Mouse (Mus musculus) megakaryocyte, embryonic 14.5 days (primary cell): ENCODE data around the gene Tas1r1. TPM values are rescaled to one million over a fixed set of nuclear protein-coding genes. Genes with fewer than 3 reads are reported as not detected.

Experiments used
- H3K27me3 ChIP-seq: replicated peaks from 2 replicates; pipeline ENCODE3; 2012; ENCODE audit warnings: inconsistent platforms
- H3K36me3 ChIP-seq: replicated peaks from 2 replicates; pipeline ENCODE3; 2012; ENCODE audit warnings: low read length, inconsistent platforms, mixed read lengths
- H3K4me1 ChIP-seq: 2 replicates; pipeline ENCODE4 v1.6.1; 2012; ENCODE audit warnings: inconsistent platforms
- H3K4me3 ChIP-seq: replicated peaks from 2 replicates; pipeline ENCODE3; 2012; ENCODE audit warnings: moderate library complexity, mild to moderate bottlenecking, inconsistent platforms
- H3K9me3 ChIP-seq: 2 replicates; pipeline ENCODE4 v1.6.1; 2012; ENCODE audit warnings: inconsistent platforms
- FLI1 ChIP-seq: IDR thresholded peaks from 2 replicates; pipeline ENCODE4 v1.6.1; 2012; ENCODE audit warnings: low read length, inconsistent platforms, mixed read lengths
- GATA1 ChIP-seq: IDR thresholded peaks from 3 replicates; pipeline ENCODE4 v1.6.1; 2012; ENCODE audit warnings: mixed read lengths, low read length, inconsistent platforms, borderline replicate concordance
- polyA plus RNA-seq: library from polyadenylated mRNA; stranded (reverse); fragments of >175 nt; gene quantifications from 2 replicates; pipeline ENCODE4 v1.2.3, GENCODE M21; 2012; ENCODE audit warnings: low replicate concordance; ENCODE audit not compliant: insufficient read depth

The Tas1r1 gene
- polyA plus RNA-seq, 1 experiment = 0.34 TPM

- H3K36me3 ChIP-seq = peaks cover 12% of the 10 kb centered on the region
- no peak overlapping the region for H3K4me3 ChIP-seq
- peaks cover 56% of the 10 kb centered on the region for H3K4me1 ChIP-seq
- TF ChIP-seq GATA1 = no peak
- TF ChIP-seq FLI1 = no peak
- no peaks in the 10 kb centered on the region for H3K9me3 ChIP-seq
- peaks cover 3% of the 10 kb centered on the region for H3K27me3 ChIP-seq
Observed at GRCm38 (mm10) chr4:152006812-152007211, 31.6 kb downstream of the Tas1r1 start.

- TF ChIP-seq GATA1 (no peak), FLI1 (no peak)
- H3K27me3 ChIP-seq = peaks cover 3% of the 10 kb centered on the region
- no peaks in the 10 kb centered on the region for H3K9me3 ChIP-seq
- peaks cover 49% of the 10 kb centered on the region for H3K4me1 ChIP-seq
- H3K36me3 ChIP-seq = peaks cover 5% of the 10 kb centered on the region
- H3K4me3 ChIP-seq = no peak overlapping the region
Observed at GRCm38 (mm10) chr4:152006137-152006536, 32.2 kb downstream of the Tas1r1 start.

GRCm38 (mm10) chr4:152002063-152002462 lies 36.3 kb downstream of the Tas1r1 start:
- peaks cover 1% of the 10 kb centered on the region for H3K27me3 ChIP-seq
- no peaks in the 10 kb centered on the region for H3K36me3 ChIP-seq
- no peaks in the 10 kb centered on the region for H3K9me3 ChIP-seq
- TF ChIP-seq GATA1 = no peak
- TF ChIP-seq FLI1 = no peak
- H3K4me3 ChIP-seq = no peak overlapping the region
- peaks cover 39% of the 10 kb centered on the region for H3K4me1 ChIP-seq

- Histone ChIP-seq H3K27me3 (no peaks in the 10 kb centered on the region), H3K9me3 (no peaks in the 10 kb centered on the region), H3K4me1 (peaks cover 34% of the 10 kb centered on the region), H3K4me3 (no peak overlapping the region), H3K36me3 (no peaks in the 10 kb centered on the region)
- TF ChIP-seq GATA1 (no peak), FLI1 (no peak)
Observed at GRCm38 (mm10) chr4:152001335-152001734, 37.0 kb downstream of the Tas1r1 start.

GRCm38 (mm10) chr4:152000906-152001305 lies 37.5 kb downstream of the Tas1r1 start:
- peaks cover 31% of the 10 kb centered on the region for H3K4me1 ChIP-seq
- H3K27me3 ChIP-seq = no peaks in the 10 kb centered on the region
- no peak overlapping the region for H3K4me3 ChIP-seq
- no peak for TF ChIP-seq FLI1
- no peak for TF ChIP-seq GATA1
- no peaks in the 10 kb centered on the region for H3K9me3 ChIP-seq
- H3K36me3 ChIP-seq = no peaks in the 10 kb centered on the region

- H3K4me1 ChIP-seq = peaks cover 30% of the 10 kb centered on the region
- H3K36me3 ChIP-seq = no peaks in the 10 kb centered on the region
- no peak overlapping the region for H3K4me3 ChIP-seq
- peaks cover 14% of the 10 kb centered on the region for H3K27me3 ChIP-seq
- H3K9me3 ChIP-seq = no peaks in the 10 kb centered on the region
- TF ChIP-seq FLI1 (no peak), GATA1 (no peak)
Observed at GRCm38 (mm10) chr4:151999481-151999880, 38.9 kb downstream of the Tas1r1 start.

GRCm38 (mm10) chr4:151997701-151998100 lies 40.7 kb downstream of the Tas1r1 start:
- Histone ChIP-seq H3K4me3 (peak overlapping the region; percentile 100), H3K4me1 (peaks cover 42% of the 10 kb centered on the region), H3K27me3 (peaks cover 19% of the 10 kb centered on the region), H3K9me3 (no peaks in the 10 kb centered on the region), H3K36me3 (peaks cover 8% of the 10 kb centered on the region)
- TF ChIP-seq GATA1 = no peak
- no peak for TF ChIP-seq FLI1

- Histone ChIP-seq H3K9me3 (no peaks in the 10 kb centered on the region), H3K4me3 (peak overlapping the region; percentile 100), H3K36me3 (peaks cover 17% of the 10 kb centered on the region), H3K27me3 (peaks cover 19% of the 10 kb centered on the region), H3K4me1 (peaks cover 46% of the 10 kb centered on the region)
- TF ChIP-seq FLI1 (no peak), GATA1 (no peak)
Observed at GRCm38 (mm10) chr4:151996951-151997222, 41.5 kb downstream of the Tas1r1 start.

- peaks cover 46% of the 10 kb centered on the region for H3K4me1 ChIP-seq
- peak within 1 kb of the TSS; percentile 100 for H3K4me3 ChIP-seq
- peaks cover 19% of the 10 kb centered on the region for H3K27me3 ChIP-seq
- H3K9me3 ChIP-seq = no peaks in the 10 kb centered on the region
- peaks cover 22% of the 10 kb centered on the region for H3K36me3 ChIP-seq
- no peak for TF ChIP-seq GATA1
- TF ChIP-seq FLI1 = no peak
Observed at GRCm38 (mm10) chr4:151996173-151996950, 42.0 kb downstream of the Tas1r1 start, which contains the start of gene Phf13. Gene Phf13 (minus strand): TSS chr4:151996258.

- Histone ChIP-seq H3K27me3 (peaks cover 19% of the 10 kb centered on the region), H3K36me3 (peaks cover 30% of the 10 kb centered on the region), H3K4me3 (peak overlapping the region; percentile 100), H3K4me1 (peaks cover 51% of the 10 kb centered on the region), H3K9me3 (no peaks in the 10 kb centered on the region)
- no peak for TF ChIP-seq FLI1
Observed at GRCm38 (mm10) chr4:151995371-151996172, 42.8 kb downstream of the Tas1r1 start.
